Comparison of ENCODE assay signal across 31 mouse cellular contexts in genomic region chr9:66043241-66043640, GRCm38 (mm10).
"Had no signal": no experiment of that assay in that cellular context is flagged by ENCODE, and none has a peak within 500 bp of the region (broad histone marks: within the 10 kb centered on the region; RNA-seq: fewer than 3 reads in every experiment).

No protein-coding gene starts in this region.

- H3K4me3 ChIP-seq: limb, embryonic 10.5 days; limb, embryonic 12.5 days; limb, embryonic 13.5 days; limb, embryonic 15.5 days; liver, embryonic 12.5 days; liver, embryonic 13.5 days; liver, embryonic 15.5 days; lung, embryonic 15.5 days; megakaryocyte, embryonic 14.5 days; midbrain, embryonic 10.5 days; midbrain, embryonic 12.5 days; midbrain, embryonic 13.5 days; midbrain, embryonic 15.5 days; myocyte; neural tube, embryonic 12.5 days had no signal

- H3K36me3 ChIP-seq: midbrain, embryonic 15.5 days had no signal

- H3K9ac ChIP-seq: limb, embryonic 12.5 days; limb, embryonic 13.5 days; limb, embryonic 15.5 days; liver, embryonic 12.5 days; liver, embryonic 13.5 days; liver, embryonic 14.5 days; liver, embryonic 15.5 days; liver, postnatal 0 days; lung, embryonic 14.5 days; lung, embryonic 15.5 days; midbrain, embryonic 12.5 days; midbrain, embryonic 13.5 days; midbrain, embryonic 15.5 days; neural tube, embryonic 12.5 days had no signal

- ATAC-seq: liver, embryonic 12.5 days; liver, postnatal 0 days; midbrain, embryonic 13.5 days; midbrain, embryonic 15.5 days; midbrain, embryonic 16.5 days had no signal

- H3K9me3 ChIP-seq: limb, embryonic 10.5 days; limb, embryonic 12.5 days; limb, embryonic 13.5 days; limb, embryonic 15.5 days; liver, embryonic 12.5 days; liver, embryonic 13.5 days; liver, embryonic 15.5 days; lung, embryonic 15.5 days; megakaryocyte, embryonic 14.5 days; midbrain, embryonic 10.5 days; midbrain, embryonic 12.5 days; midbrain, embryonic 13.5 days; midbrain, embryonic 15.5 days; neural tube, embryonic 12.5 days had no signal

- H3K4me2 ChIP-seq: limb, embryonic 12.5 days; limb, embryonic 13.5 days; limb, embryonic 15.5 days; liver, embryonic 11.5 days; liver, embryonic 12.5 days; liver, embryonic 13.5 days; liver, embryonic 15.5 days; lung, embryonic 14.5 days; lung, embryonic 15.5 days; midbrain, embryonic 11.5 days; midbrain, embryonic 12.5 days; midbrain, embryonic 13.5 days; midbrain, embryonic 15.5 days; neural tube, embryonic 12.5 days had no signal

- H3K27me3 ChIP-seq: limb, embryonic 12.5 days; limb, embryonic 13.5 days; limb, embryonic 15.5 days; liver, embryonic 12.5 days; liver, embryonic 13.5 days; liver, embryonic 15.5 days; lung, embryonic 15.5 days; megakaryocyte, embryonic 14.5 days; midbrain, embryonic 12.5 days; midbrain, embryonic 13.5 days; midbrain, embryonic 15.5 days; neural tube, embryonic 12.5 days had no signal

- DNase-seq: left cerebral cortex, postnatal 4 days; liver; liver, embryonic 13.5 days; liver, postnatal 0 days; lung, adult 18-20 months; lung, adult 2 months; lung, embryonic 14.5 days; lung, postnatal 10 days; lung, postnatal 14 days; lung, postnatal 36 days; lung, postnatal 4 days; midbrain, embryonic 14.5 days had no signal

- H3K27ac ChIP-seq: limb, embryonic 10.5 days; limb, embryonic 12.5 days; limb, embryonic 13.5 days; limb, embryonic 15.5 days; liver, embryonic 12.5 days; liver, embryonic 13.5 days; liver, embryonic 14.5 days; liver, embryonic 15.5 days; lung, embryonic 15.5 days; macrophage; midbrain, embryonic 10.5 days; midbrain, embryonic 12.5 days; midbrain, embryonic 13.5 days; midbrain, embryonic 15.5 days; neural tube, embryonic 12.5 days had no signal

- H3K4me1 ChIP-seq: limb, embryonic 10.5 days; limb, embryonic 12.5 days; limb, embryonic 13.5 days; limb, embryonic 15.5 days; liver, embryonic 12.5 days; liver, embryonic 13.5 days; liver, embryonic 15.5 days; lung, embryonic 15.5 days; midbrain, embryonic 10.5 days; midbrain, embryonic 12.5 days; midbrain, embryonic 13.5 days; midbrain, embryonic 15.5 days; neural tube, embryonic 12.5 days had no signal
